Mouse (Mus musculus) olfactory bulb, adult 2 months (tissue): ENCODE data around the gene Olfr750. TPM values are rescaled to one million over a fixed set of nuclear protein-coding genes. Genes with fewer than 3 reads are reported as not detected.

Experiments
- H3K27ac ChIP-seq: fragments of 200-500 bp; 2 replicates; pipeline ENCODE4 v1.5.1; 2012; ENCODE audit warnings: low read depth, low read length; ENCODE audit not compliant: insufficient read depth
- H3K4me1 ChIP-seq: fragments of 200-500 bp; 2 replicates; pipeline ENCODE4 v1.6.1; 2012; ENCODE audit warnings: low read length; ENCODE audit not compliant: control insufficient read depth, insufficient read depth
- H3K4me3 ChIP-seq: fragments of 200-500 bp; 2 replicates; pipeline ENCODE4 v1.5.1; 2012; ENCODE audit warnings: mild to moderate bottlenecking, low read depth, low read length, moderate library complexity; ENCODE audit not compliant: insufficient read depth
- CTCF ChIP-seq: fragments of 200-500 bp; IDR thresholded peaks from 2 replicates; pipeline ENCODE4 v1.5.1; 2012; ENCODE audit warnings: low read depth, mild to moderate bottlenecking, low read length, moderate library complexity; ENCODE audit not compliant: insufficient read depth
- POLR2A ChIP-seq: fragments of 200-500 bp; IDR thresholded peaks from 2 replicates; pipeline ENCODE4 v1.6.1; 2012; ENCODE audit warnings: mild to moderate bottlenecking, low read depth, low read length, moderate library complexity; ENCODE audit not compliant: insufficient read depth
- WGBS: fragments of 180-500 bp; shearing (Covaris S2); methylation state at CpG from one replicate; pipeline ENCODE4 v1.1.7; 2018; 5-methylcytosine and 5-hydroxymethylcytosine counted together
- polyA plus RNA-seq: library from polyadenylated mRNA; stranded (reverse); fragments of >200 nt; gene quantifications from 2 replicates; pipeline ENCODE4 v1.2.4, GENCODE M21; 2012; ENCODE audit warnings: low replicate concordance; ENCODE audit not compliant: missing spikeins, insufficient read depth, insufficient read length

Olfr750 gene
- polyA plus RNA-seq, 1 experiment, result not detected

DNA sequence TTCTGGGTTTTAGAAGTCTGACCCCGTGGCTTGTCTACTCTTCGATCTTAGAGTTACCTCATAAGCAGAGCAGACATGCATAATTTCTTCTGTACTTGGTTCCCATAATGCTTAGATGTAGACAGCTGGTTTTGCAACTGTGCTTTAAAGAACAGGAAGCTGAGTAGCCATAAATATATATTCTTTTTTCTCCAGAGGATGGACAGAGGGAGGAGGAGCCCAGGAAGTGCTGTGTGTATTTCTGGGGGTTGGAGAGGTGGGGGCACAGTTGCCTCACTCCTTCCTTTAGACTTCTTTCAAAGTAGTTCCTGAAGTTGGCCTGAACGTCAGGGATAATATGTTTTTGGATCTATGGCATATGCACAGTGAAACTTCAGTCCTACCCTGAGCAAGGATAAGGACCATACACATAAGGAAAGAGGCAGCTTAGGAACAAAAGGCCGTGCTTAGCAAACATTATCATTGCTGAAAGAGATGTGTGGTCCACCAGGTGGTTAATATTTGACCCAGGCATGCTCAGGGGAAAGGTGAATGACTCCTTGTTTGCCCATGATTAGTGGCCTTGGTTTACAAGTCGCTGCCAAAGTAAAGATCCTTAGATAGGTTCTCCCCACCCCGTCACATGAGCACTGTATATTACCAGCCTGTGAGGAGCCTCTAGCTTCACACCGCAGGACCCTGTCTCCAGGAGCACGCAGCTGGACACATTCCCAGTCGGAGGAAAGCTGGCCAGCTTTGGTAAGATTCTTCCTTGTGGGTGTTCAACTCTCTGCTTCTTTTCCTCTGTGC, 21.7 kb upstream of the Olfr750 start:
- H3K27ac ChIP-seq, result no peak overlapping the region
- 66% methylated on average over 9 of the region's 9 CpGs for WGBS
- no peak for TF ChIP-seq POLR2A
- TF ChIP-seq CTCF, result no peak
- peaks cover 3% of the 10 kb centered on the region for H3K4me1 ChIP-seq
- no peak overlapping the region for H3K4me3 ChIP-seq

GRCm38 (mm10) chr14:51094921-51095320, 20.7 kb upstream of the Olfr750 start:
- H3K4me1 ChIP-seq, result peaks cover 6% of the 10 kb centered on the region
- H3K27ac ChIP-seq, result no peak overlapping the region
- 72% methylated on average over 9 of the region's 9 CpGs for WGBS
- H3K4me3 ChIP-seq, result no peak overlapping the region
- TF ChIP-seq CTCF (no peak), POLR2A (no peak)

DNA sequence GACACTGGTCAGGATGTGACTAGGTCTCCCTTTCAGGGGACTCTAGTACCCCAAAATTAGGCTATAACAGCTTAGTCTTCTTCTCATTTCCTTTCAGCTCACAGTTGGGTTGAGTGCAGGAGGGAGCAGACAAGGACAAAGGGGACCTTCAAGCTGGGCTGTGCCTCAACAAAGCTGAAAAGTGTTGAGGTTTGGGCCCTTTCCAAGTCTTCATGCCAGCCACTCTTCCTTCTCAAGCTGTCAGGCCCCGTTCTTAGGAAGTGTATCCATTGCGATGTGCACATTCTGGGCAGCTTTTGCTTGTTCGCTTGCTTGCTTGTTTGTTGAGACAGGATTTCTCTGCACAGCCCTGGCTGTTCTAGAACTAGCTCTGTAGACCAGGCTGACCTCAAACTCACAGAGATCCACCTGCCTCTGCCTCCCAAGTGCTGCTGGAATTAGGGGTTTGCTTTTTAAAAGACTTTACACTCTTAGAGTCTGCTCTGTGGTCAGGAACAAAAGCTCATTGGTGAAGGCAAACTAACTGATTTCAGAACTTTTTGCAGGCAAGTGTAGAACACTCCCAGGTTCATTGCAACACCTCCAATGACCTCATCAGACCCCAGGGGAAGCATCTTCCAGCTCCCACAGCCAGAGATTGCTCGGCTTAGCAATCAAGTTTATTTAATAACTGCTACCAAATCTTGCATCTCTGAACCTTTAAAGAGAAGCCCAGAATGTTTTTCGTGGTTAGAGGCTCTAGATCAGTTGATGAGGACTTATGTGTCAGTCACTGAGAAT, 20.1 kb upstream of the Olfr750 start:
- 83% methylated on average over 5 of the region's 5 CpGs for WGBS
- Histone ChIP-seq H3K4me3 (no peak overlapping the region), H3K27ac (no peak overlapping the region), H3K4me1 (peaks cover 6% of the 10 kb centered on the region)
- no peak for TF ChIP-seq CTCF
- no peak for TF ChIP-seq POLR2A

- H3K27ac ChIP-seq, result no peak overlapping the region
- peaks cover 6% of the 10 kb centered on the region for H3K4me1 ChIP-seq
- H3K4me3 ChIP-seq, result no peak overlapping the region
- 48% methylated on average over 3 of the region's 3 CpGs for WGBS
- TF ChIP-seq POLR2A (no peak), CTCF (no peak)
Measured at GRCm38 (mm10) chr14:51093496-51093895, 19.3 kb upstream of the Olfr750 start.

DNA sequence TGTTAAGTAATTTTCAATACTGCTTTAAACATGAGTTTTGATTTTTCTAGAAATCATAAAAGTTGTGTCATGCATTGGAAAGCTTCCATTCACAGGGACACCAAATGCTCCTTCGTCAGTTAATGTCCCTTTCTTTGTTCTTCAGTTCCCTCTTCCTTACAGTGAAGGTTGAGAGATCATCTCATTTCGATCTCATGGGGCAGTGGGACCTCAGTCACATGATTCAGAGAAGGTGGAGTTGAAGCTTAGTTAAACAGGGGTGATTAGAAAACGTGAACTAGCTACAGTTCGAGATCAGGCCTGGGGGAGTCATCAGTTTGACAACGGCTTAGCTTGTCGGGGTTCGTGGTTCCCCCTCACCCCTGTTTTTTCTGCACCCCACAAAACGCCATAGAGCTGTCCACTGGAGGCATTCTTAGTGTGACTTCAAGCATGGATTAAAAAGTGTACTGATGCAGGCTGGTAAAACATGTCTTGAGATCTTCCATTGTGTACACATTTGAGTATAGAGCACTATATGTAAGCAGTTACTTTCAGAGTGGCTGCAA, 17.9 kb upstream of the Olfr750 start:
- H3K4me1 ChIP-seq, result peaks cover 6% of the 10 kb centered on the region
- TF ChIP-seq CTCF (no peak), POLR2A (no peak)
- H3K27ac ChIP-seq, result no peak overlapping the region
- no peak overlapping the region for H3K4me3 ChIP-seq
- WGBS, result 65% methylated on average over 8 of the region's 8 CpGs

DNA sequence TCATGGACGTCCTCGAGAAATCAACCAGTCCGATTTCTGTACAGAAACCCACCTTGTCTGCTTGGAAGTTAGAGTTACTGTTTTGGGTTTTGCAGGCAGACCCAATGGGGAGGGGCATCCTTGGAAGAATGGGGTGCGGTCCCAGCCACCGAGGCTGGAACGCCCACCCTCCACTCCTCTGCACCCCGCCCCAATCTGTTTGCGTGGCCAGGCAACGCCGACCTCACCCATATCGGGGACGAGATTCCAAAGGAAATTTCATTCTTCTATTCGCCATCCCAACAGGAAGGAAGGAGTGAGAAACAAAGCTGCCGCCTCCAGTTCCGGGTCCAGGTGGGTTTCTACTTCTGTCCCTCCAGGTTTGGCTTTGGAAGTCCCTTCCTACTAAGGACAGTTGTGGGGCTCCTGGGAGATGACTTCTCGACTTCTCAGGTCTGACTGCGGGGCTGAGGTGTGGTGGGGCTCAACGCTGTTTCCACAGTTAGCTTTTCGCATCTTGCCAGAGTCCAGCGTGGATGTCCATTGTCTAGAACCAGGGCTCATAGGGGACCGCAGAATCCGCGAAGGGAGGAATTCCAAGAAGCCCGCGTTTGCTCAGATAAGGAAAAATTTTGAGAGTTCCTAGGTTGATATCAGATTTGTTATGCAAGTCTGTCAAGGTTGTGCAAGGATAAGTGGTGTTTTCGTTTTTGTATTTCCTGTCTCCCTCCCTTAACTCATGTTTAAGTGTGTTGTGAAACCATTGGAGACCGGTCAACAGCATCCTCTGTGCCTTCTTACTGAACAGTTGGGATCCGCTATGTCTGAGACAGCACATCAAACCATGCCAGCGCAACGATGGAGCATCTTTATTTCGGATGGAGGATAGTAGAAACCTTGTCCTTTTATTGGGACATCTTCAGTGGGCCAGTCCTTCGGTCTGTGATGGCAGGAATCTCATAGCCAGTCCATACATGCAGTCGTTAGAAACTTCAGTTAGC, 17.0 kb upstream of the Olfr750 start, which contains the start of the genes Rnase4 and Ang:
Rnase4 (plus strand) TSS at position 157 of the 980 bp plus-strand sequence.
Ang (plus strand) TSS at position 230 of the 980 bp plus-strand sequence.
- 11% methylated on average over 33 of the region's 33 CpGs for WGBS
- peaks cover 6% of the 10 kb centered on the region for H3K4me1 ChIP-seq
- peak within 1 kb of the TSS; percentile 95 for H3K4me3 ChIP-seq
- TF ChIP-seq POLR2A, result no peak
- peak within 1 kb of the TSS; percentile 53; the same call in 1 of the 2 replicates for H3K27ac ChIP-seq

DNA sequence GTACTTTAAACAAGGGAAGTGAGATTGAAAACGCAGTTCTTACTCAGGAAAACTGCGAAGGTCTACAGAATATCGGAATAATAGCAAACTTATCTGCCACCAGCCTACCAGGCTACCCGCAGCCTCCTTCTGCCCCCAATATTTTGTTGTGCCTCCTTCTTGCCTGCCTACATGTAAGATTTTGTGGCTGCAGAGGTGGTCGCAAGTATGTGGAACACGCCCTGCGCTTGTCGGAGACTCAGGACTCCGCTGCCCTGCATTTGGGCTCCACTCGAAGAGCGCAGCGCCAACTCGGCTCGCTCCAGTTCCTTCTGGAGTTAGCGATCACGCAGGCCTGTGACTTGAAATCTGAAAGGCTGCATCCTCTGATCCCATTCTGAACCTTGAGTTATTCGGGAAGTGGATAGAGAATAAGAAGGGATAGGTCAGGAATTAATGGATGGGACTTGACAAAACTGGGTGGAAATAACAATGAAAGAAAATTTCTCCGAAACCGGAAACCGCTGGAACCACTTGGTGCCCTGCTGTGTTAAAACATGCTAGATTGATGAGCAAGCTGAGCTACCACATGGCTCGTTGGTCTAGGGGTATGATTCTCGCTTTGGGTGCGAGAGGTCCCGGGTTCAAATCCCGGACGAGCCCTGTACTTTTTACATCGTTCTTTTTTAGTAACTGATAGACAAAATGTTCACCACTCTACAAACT, 16.0 kb upstream of the Olfr750 start:
- Histone ChIP-seq H3K4me1 (peaks cover 6% of the 10 kb centered on the region), H3K4me3 (peak overlapping the region; percentile 95), H3K27ac (peak overlapping the region; percentile 53; the same call in 1 of the 2 replicates)
- TF ChIP-seq CTCF, result no peak
- no peak for TF ChIP-seq POLR2A
- under 1% methylated on average over 27 of the region's 27 CpGs for WGBS

DNA sequence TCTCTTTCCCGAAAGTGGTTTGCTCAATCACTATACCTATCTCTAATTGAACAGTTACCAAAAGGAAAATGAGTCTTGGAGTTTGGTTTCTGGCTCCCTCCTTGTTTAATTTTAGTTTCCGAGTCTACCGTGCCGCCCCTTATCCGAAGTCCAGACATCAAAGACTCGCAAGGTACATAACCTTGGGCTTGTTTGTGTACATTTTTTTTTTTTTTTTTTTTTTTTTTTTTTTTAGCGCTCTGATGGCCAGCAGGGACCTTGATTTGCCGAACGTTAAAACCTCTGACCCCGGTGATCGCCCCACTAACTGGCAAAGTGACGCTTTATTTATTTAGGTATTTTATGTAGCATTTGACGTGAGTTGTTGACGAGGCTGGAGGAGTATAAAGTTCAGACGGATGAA, 15.4 kb upstream of the Olfr750 start:
- under 1% methylated on average over 15 of the region's 15 CpGs for WGBS
- 0 out of 2 replicates have a peak overlapping the region, but pooled peaks have one; percentile 53 for H3K27ac ChIP-seq
- peaks cover 6% of the 10 kb centered on the region for H3K4me1 ChIP-seq
- H3K4me3 ChIP-seq, result peak overlapping the region; percentile 95
- no peak for TF ChIP-seq CTCF
- TF ChIP-seq POLR2A, result no peak
